Mouse (Mus musculus) frontal cortex, adult (tissue): ENCODE data around the gene Slc7a1.
"Not testable (repeated sequence)": the region's sequence is repeated elsewhere in the genome, so short reads cannot be mapped to it uniquely, and the experiment has no call there.

Experiments used
- ATAC-seq: cut with Nextera tagmentation; 2 replicates; pipeline ENCODE4 v1.9.2; 2017; ENCODE audit warnings: mild to moderate bottlenecking, moderate library complexity, mixed read lengths; ENCODE audit not compliant: low TSS enrichment

Gene Slc7a1

DNA sequence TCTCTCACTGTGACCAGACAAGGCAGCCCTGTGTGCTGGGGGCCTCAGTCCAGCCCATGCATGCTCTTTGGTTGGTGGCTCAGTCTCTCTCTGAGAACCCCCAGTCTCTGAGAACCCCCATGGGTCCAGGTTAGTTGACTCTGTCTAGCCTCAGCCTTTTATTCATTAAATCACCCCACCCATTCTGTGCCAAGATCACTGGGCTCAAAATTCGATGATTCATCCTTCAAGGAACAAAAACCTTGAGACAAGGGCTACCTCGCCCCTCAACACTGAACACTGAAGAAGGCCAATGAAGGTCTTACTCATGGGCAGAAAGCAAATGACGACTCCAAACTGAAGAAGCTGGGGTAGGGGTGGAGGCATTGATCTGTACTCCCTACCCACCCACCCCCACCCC lies 31.9 kb downstream of the Slc7a1 start:
- no peak for ATAC-seq

DNA sequence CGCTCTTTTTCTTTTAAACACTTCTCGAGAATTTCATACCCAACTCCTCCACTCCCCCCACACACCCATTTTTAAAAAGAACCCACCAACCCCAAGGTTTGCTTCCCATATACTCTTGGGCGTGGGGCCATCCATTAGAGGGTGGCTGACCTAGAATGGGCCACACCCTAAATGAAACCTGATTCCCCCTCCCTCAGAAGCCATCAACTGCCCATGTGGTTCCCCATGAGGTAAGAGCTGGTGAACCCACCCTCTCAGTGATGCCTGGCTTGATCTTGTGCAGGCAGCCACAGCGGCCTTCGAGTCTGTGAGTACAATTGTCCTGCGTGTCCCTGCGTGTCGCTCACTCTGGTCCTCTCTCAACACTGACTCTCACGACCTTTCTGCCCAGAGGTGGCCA lies 33.2 kb downstream of the Slc7a1 start:
- no peak for ATAC-seq

DNA sequence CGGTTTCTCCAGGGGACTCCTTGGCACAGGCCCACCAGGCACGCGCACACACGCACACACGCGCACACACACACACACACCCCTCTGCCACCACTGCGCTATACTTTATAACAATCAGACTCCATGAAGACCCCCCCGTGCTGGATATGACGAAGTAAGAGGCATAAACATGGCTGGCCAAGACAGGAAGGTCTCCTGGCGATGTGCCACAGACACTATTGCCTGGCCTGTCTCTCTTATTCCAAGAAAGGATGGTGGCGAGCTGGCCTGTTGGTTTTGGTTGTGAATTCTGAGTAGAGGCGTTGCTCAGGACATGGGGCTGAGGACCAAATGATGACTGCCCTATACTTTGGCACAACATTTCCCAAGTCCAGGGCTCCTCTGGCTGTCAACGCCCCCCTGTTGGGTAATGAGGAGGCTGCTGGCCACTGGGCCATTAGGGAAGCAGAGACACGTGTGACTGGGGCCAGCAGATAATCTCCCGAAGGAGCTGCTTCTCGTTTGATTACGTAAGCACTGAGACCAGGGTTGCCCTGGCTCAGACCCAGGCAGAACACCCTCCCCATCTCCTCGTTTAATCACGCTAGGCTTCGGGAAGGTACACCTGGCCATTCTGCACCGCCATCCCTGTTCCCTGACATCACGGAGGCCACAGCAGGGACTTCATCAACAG lies 36.1 kb downstream of the Slc7a1 start:
- no peak for ATAC-seq

DNA sequence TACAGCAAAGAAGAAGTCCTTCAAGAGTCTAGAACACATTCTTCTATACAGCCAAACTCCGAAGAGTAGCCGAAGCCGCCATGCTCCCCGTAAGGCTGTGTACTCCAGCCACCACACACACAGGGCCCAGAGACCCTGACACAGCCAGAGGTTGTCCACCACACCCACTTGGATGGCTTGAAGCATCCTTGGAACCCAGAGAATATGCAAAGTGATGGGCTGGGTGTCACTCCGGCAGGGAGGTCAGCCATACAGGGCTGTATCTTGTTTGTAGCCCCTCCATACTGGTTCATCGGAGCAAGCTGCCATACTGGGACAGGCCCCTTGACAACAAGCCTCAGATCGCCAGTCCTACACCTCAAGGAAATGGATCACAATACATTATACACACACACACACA lies 37.4 kb downstream of the Slc7a1 start:
- no peak for ATAC-seq

DNA sequence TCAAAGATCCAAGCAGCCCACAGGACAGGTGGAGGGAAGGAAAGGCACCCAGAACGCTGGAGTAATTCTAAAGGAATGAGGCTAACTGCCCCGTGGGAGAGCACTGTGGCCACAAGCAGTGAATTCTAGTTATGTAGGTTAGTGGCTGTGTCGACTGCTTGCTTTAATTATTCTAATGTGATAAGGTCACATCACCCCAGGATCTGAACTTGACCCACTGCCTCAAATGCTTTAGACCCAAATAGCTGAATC lies 38.0 kb downstream of the Slc7a1 start:
- ATAC-seq: no peak

DNA sequence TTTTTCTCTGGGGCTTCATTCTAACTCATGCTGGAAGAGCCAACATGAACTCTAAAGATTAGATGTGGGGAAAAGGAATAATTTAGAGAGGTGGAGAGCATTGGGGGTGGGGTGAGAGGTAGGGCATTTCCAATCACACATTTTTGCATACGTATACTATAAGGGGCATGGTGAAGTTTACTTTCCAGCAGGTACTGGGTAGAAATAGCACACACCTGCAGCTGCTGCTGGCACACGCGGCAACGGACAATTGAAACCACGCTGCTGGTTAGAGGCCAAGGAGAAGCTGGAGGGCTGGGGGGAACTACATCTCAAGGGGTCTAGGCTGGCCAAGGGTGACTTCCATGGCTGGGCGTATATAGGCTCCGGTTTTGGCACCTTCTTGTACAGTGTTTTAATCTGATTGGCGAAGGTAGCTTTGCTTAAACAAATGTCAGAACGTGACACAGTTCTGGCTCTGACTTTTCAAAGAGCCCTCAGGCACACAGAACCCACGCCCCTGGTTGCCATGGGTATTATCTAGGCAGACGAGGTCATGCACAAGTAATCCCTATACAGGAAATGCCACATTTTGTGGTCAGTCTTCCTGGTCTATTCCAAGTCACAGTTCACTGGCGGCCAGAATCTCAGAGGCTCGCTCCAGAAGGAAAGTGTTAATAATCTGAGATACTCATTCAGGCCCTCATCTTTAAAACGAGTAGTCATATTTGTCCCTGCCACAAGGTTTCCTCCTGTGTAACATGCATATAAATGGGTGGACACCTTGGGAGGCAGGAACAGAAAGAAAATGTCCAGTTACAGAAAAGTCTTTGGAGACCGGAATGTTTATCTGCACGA lies 38.6 kb downstream of the Slc7a1 start:
- ATAC-seq: no peak

DNA sequence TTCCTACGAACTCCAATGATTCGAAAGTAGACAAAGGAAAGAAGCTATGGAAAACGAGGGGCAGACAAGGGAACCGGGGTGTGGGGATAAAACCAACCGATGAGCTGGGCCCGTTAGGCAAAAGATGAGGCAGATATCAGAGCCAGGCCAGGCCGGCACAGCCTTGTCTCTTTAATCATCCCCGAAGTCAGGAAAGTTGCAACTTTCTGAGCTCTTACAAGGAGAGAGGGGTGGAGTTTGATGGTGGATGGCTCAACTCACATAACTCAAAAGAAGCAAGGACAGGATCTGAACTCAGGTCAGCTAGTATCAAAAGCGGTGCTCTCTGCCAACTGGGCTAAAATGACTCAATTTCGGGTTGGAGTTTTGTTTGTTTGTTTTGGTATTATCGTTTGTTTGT lies 40.6 kb downstream of the Slc7a1 start:
- no peak for ATAC-seq

DNA sequence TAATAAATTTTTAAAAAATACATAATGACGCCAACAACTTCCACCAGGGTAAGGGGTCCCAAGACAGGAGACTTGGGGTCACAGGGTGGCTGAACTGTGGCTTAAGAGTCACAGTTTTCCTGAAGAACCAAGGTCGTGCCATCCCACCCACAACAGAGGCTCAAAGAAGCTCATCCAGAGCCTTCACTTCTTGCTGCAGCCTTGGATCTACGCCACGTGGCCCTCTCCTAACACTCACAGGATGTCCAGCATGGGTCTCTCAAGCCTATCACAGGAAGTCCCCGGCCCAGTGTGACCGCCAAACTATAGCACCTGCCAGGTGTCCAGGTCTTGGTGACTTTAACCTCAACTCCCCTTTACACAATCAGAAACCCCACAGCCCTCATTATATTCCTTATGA lies 42.5 kb downstream of the Slc7a1 start:
- no peak for ATAC-seq

DNA sequence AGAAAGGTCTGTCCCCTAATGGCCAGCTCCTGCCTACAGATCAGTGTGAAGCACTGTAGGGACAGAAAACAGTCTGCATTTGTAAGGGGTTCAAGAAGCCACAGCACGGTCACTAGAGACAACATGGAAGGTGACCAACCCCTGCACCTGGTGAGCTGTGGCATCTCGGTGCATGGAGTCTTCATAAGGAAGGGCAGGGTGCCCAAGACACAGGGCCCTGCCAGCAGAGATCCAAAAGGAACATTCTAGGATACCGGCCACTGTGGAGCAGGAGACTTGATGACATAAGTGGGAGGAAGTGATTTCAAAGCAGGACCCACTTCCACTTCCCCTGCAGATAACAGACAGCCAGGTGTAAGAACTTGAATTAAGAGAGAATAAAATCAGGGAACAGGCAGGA lies 43.9 kb downstream of the Slc7a1 start:
- no peak for ATAC-seq

DNA sequence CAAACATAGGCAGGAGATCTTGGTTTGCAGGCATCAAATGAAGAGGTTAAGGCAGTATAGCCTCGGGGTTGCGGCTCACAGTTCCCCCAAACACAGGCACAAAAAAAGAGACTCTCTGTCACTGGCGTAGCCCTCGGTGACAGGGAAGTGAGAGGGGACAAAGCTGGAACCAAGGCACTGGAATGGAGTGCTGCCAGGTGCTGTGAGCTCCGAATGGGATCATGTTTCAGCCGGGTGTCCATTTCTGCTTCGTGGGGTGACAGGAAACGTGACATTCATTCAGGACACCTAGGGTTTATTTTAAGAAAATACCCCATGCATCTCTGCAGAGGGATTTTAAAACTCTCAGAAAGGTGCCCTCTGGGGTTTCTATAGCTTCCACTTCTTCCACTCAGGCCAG lies 45.2 kb downstream of the Slc7a1 start:
- no peak for ATAC-seq

DNA sequence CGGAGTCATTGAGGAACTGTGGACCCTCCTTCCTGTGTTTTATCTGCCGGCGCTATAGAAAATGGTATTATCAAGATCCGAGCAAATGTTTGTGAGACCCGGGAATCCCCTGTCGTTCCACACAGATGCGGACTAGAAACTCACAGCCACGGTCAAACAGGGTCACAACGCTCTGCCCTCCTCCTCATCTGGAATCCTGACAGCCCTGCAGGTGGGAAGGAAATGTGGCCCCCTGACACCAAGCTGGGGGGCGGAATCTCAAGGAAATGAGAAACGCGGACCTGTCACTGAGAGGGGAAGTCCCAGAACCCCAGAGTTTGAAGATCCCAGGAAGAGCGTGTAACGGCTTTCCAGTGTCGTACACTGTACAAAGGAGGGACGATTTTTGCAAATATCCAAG lies 46.3 kb downstream of the Slc7a1 start:
- no peak for ATAC-seq

DNA sequence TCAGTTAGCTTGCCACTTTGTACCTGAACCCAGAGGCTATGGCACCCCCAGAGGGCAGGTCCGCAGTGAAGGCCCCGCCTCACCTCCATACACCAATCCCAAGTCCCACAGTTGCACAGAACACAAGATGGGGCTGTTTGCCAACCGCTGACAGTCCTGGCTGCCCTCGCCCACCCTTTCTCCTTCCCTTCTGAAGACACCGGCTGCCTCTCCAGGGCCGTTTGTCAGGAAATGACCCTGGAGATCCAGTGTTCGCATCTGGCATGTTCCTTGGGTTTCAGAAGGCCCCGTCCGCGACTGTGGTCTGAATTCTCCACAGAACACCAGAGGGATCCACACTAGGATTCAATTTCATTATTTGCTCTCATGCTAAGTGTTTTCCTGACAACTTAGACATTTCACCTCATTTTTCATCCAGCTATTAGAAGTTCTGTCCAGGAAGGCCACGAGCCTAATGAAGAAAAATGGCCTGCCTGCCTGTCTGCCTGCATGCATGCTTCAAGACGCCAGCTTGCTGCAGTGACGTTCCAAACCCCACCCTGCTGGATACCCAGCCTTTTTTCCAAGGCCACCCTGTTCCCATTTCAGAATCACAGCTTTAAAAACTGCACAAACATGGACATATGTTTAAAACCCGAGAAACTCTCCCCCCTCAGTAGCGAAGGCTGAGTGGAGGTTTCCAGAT lies 50.2 kb downstream of the Slc7a1 start:
- peak; percentile 82 for ATAC-seq

DNA sequence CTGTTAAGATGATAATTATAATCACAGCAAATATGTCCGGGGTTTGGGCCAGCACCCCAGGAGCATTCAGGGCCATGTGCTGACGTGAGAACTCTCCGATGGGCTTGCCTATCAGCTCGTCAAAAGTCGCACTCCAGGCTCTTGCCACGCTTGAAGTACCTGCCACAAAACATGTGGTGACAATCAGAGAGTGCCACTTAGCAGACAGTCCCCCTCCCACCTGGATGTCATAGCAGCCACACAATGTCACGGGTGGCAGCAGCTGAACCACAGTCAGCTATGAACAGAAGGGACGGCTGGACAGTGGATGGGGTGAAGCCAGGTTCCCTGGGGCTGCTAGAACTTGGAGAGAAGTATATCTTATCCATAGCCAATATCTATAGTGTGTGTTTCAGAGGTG lies 51.6 kb downstream of the Slc7a1 start:
- ATAC-seq: no peak

DNA sequence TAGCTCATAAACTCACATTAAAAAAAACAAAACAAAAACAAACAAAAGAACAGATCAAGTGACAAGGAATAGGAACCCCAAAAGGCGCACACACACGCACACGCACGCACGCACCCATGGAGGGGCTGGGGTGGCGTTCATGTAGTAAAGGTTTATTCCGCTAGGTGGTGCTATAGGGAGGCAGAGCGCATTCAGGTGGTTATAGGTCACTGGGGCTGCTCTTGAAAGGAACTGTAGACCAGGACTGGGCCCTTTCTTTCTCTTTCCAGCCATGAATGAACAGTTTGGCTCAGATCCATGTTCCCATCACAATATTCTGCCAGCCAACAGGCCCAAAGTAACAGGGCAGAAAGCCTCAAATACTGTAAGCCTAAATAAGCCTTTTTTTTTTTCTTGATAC lies 53.2 kb downstream of the Slc7a1 start:
- ATAC-seq: no peak

DNA sequence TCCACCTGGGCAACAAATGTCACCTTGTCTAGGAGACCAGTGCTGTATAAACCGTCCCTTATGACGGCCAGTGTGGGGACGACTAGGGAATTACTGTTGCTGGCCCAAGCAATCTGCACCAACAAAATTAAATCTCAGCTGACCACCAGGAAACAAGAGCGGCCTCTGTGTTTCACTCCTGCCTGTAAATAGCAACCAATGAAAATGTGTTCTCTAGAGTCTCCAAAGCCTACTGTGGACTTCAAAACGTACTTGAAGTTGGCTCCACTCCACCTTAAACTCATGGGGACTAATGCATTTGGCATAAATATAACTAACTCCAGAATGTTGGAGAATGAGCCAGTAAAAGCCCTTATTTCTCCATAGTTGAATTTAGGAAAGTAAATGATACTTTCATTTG lies 55.3 kb downstream of the Slc7a1 start:
- ATAC-seq: no peak

DNA sequence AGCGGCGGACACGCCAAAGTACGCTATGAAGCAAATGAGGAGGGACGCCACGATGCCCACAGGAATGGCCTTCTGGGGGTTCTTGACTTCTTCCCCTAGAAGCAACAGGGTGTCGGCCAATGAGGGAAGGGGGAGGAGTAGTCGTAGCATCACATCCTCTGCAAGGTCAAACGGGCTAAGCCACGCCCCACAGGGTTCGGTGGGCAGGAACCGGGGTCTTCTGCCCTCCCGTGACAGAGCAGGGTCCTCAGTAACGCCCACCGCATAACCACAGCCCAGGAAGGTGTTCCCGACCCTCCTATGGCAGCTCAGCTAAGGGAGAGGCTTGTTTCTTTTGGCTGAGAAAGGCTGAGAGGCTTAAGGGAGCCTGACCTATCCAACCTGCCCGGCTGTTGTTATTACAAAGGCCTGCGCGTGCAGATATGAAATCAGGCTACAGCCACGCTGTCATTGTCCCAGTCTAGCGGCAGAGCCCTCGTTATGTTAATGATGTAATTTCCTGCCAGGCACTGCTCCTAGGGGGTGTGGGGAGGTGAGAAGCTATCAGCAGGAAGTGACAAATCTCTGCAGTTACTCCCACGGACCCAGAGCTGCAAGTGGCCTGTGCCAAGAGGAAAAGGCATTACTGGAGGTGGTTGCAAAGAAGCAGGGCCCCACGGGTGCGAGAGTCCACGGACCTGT lies 57.5 kb downstream of the Slc7a1 start:
- ATAC-seq: peak; percentile 95

DNA sequence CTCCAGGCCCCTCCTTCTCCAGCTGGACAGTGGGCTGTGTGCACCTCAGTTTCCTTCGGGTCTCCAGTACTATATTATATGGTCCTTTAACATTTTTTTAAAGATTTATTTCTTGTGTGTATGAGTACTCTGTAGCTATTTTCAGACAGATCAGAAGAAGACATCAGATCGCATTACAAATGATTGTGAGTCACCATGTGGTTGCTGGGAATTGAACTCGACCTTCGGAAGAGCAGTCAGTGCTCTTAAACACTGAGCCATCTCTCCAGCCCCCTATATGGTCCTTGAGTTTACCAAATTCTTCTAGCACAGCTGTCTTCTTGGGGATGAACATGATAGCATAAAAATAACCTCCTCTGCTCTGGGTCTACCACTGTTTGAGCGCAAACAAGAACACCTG lies 60.6 kb downstream of the Slc7a1 start:
- no peak for ATAC-seq

DNA sequence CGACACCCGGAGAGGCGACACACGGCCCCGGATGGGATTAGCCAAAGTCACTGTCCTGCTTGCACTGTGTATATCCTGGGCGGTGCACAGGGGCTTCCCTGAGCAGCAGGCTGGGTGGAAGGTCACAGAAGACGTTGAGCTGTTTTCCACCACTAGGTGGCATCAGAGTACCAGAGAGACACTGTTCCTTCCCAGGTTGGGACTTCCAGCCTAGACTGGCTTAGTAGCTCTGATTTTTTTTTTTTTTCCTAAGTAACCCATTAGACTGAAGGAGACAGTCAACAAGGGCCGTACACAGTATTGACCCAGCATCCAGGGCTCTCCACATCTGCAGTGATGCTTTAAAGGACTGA lies 67.1 kb downstream of the Slc7a1 start:
- peak; percentile 88 for ATAC-seq

DNA sequence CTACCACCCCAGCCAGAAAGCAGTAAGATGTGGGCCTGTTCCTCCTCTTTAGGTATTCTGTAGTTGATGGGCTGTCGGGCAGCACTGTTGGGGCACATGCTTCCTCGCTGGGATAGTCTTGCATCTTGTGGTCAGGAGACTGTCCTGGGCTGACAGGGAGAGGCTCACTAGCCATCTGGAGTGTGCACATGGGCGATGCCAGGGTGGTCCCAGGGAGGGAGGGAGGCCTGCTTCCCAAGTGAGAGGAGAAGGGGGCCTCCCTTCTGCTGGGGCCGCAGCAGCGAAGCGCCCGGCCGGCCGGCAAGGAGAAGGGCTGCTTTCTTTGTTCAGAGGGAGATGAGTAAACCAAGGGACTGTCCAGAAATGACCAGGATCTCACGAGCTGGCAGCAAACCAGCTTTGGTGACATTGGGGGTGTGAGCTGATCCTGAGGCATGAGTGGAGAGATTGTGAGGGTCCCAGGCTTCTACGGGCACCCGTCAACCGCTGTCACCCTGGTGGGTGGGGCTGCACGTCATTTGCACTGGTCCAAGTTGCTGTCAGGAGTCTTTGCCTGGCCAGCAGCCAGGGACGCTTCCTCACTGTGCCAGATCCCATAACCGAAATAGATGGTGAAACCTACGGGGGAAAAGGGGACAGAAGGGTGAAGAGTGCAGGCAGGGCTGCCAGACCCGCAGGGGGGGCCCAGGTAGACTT lies 67.6 kb downstream of the Slc7a1 start:
- no peak for ATAC-seq

DNA sequence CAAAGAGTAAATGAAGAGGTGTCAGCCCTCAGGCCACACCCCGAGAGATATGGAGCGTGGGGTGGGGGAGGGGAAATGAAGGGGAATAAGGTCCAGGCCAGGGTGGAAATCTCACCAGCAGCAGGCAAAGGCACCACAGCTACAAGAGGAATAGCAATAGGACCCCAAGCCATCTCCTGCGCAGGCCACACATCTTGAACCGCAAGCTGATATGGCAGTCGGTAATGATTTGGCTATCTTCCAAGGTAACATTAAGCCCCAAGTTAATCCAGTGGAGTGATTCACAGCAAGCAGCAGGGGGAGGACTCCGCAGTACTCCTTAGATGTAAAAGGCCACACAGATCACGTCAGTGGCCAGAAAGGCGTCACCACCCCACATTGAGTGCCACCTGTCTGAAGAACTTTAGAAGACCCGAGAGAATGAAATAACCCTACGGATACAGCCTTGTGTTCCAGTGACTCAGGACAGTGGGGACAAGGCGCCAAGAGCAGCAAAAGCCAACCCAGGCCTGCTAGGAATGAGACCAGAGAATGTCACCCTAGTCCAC lies 68.4 kb downstream of the Slc7a1 start:
- ATAC-seq: no peak

DNA sequence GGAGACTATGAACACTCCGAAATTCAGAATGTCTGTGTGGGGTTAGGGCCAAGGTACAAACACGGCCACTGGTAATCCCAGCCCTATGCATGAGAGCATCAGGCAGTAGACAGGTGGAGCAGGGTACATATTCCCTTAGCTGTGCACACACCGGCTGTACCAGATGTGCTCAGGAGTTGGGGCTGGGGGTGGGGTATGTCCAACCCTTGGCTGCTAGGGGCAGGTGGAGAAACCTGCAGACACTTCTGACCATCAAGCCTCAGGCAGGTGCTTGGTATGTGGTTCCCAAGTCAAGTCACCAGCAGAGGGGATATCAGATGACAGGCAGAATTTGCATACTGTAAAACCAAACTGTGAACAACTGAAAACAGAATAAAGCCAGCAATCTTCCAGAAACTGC lies 70.7 kb downstream of the Slc7a1 start:
- ATAC-seq: no peak

DNA sequence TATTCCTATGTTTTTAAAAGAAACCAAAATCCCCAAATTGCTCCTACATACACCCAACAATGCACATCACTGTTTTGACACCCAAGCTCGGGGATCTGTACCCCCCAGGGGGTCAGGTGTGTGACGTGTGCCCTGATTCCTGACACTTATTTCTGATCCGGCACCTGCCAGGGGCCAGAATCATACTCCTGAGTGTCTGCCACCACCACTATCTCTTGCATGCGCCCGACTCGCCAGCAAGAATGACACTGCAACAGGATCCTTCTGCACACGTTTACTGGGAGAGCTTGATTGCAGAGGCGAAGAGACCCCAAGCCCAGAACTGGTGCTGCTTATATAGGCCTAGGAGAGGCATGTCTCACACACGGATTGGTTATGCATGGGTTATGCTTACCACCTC lies 73.4 kb downstream of the Slc7a1 start:
- not testable (repeated sequence) for ATAC-seq
